In the genomic region with DNA sequence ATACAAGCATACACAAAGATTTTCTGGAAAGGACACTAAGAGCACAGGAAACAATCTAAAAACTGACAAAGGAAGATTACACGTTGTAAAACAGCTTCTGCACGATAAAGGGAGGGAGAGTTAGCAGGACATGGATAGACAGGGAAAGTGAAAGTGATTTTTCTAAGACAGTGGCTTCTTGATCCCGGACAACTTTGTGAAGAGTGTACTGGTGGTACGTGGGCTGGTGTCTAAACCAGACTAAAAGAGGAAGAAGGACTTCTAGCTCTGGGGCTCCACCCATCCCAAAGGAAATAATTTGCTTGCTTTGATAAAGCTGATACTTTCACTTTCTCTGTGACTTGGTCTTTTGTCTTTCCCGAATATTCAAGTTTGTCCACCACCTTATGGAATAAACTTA, we compare ENCODE assay signal across 18 mouse cellular contexts. TPM values are rescaled to one million over a fixed set of nuclear protein-coding genes. Genes with fewer than 3 reads are reported as not detected.
DNase-seq lines count a peak whose midpoint lies in the region; ATAC-seq and TF ChIP-seq lines count a peak whose summit lies in the region.
"Had no signal": no experiment of that assay in that cellular context is flagged by ENCODE, and none has a peak within 500 bp of the region (broad histone marks: within the 10 kb centered on the region; RNA-seq: fewer than 3 reads in every experiment).

No protein-coding gene starts in this region.

- H3K4me3 ChIP-seq in kidney, adult 2 months (ENCODE audit: insufficient read depth, low read depth, low read length): 0 out of 2 replicates have a peak overlapping the region, but pooled peaks have one; percentile 10
- 0 out of 2 replicates have a peak overlapping the region, but pooled peaks have one; percentile 4 for H3K4me3 ChIP-seq in liver, embryonic 12.5 days
- no peak overlapping the region for H3K4me3 ChIP-seq in myocyte
- no peak overlapping the region for H3K4me3 ChIP-seq in embryonic facial prominence, embryonic 10.5 days
- no peak overlapping the region for H3K4me3 ChIP-seq in forebrain, embryonic 10.5 days
- H3K4me3 ChIP-seq: embryonic facial prominence, embryonic 13.5 days; limb, embryonic 10.5 days; midbrain, embryonic 13.5 days; neural tube, embryonic 15.5 days had no signal

- H3K27me3 ChIP-seq in kidney, adult 2 months (replicated peaks; ENCODE audit: control insufficient read depth, insufficient read depth, low read length): no peaks in the 10 kb centered on the region
- no peaks in the 10 kb centered on the region for H3K27me3 ChIP-seq in liver, embryonic 12.5 days (replicated peaks)
- no peaks in the 10 kb centered on the region for H3K27me3 ChIP-seq in myocyte (ENCODE audit: control insufficient read depth, insufficient read depth, insufficient read length)
- H3K27me3 ChIP-seq in embryonic facial prominence, embryonic 10.5 days (replicated peaks; ENCODE audit: low read depth, poor library complexity, severe bottlenecking): no peaks in the 10 kb centered on the region
- H3K27me3 ChIP-seq in forebrain, embryonic 10.5 days (ENCODE audit: poor library complexity, severe bottlenecking): no peaks in the 10 kb centered on the region
- H3K27me3 ChIP-seq: embryonic facial prominence, embryonic 13.5 days; midbrain, embryonic 13.5 days; neural tube, embryonic 15.5 days had no signal

- ATAC-seq in liver, embryonic 12.5 days: no peak
- ATAC-seq in activated CD4-positive, CD25-positive, alpha-beta regulatory T cell, adult 4 months: no peak
- ATAC-seq: midbrain, embryonic 13.5 days had no signal

- TF ChIP-seq POLR2A in kidney, adult 2 months (IDR thresholded peaks at IDR 0.05; ENCODE audit: low read depth, low read length): no peak
- TF ChIP-seq POLR2A in myocyte (IDR thresholded peaks at IDR 0.05; ENCODE audit: insufficient read length, low read depth): no peak

- H3K4me1 ChIP-seq in kidney, adult 2 months (ENCODE audit: control insufficient read depth, insufficient read depth, low read length): no peaks in the 10 kb centered on the region
- no peaks in the 10 kb centered on the region for H3K4me1 ChIP-seq in liver, embryonic 12.5 days
- H3K4me1 ChIP-seq in embryonic facial prominence, embryonic 10.5 days: no peaks in the 10 kb centered on the region
- H3K4me1 ChIP-seq in forebrain, embryonic 10.5 days: no peaks in the 10 kb centered on the region
- H3K4me1 ChIP-seq: embryonic facial prominence, embryonic 13.5 days; limb, embryonic 10.5 days; midbrain, embryonic 13.5 days; neural tube, embryonic 15.5 days had no signal

- no peak for TF ChIP-seq CTCF in kidney, adult 2 months (conservative IDR thresholded peaks at IDR 0.05; ENCODE audit: insufficient read depth, insufficient read length, low read depth, low read length)

- WGBS in kidney, adult 2 months: 37% methylated on average over 5 of the region's 5 CpGs
- 21% methylated on average over 5 of the region's 5 CpGs for WGBS in liver, embryonic 12.5 days (ENCODE audit: insufficient replicate concordance)
- WGBS in embryonic facial prominence, embryonic 10.5 days: 77% methylated on average over 5 of the region's 5 CpGs
- 86% methylated on average over 5 of the region's 5 CpGs for WGBS in forebrain, embryonic 10.5 days

- no peak overlapping the region for H3ac ChIP-seq in myocyte (ENCODE audit: control insufficient read depth, insufficient read length)

- H3K9ac ChIP-seq in liver, embryonic 12.5 days: no peak overlapping the region
- H3K9ac ChIP-seq: embryonic facial prominence, embryonic 13.5 days; hindbrain, embryonic 14.5 days; midbrain, embryonic 13.5 days; neural tube, embryonic 15.5 days had no signal

- H3K36me3 ChIP-seq in kidney, adult 2 months (ENCODE audit: control insufficient read depth, insufficient read depth, low read length): no peaks in the 10 kb centered on the region
- no peaks in the 10 kb centered on the region for H3K36me3 ChIP-seq in liver, embryonic 12.5 days
- no peaks in the 10 kb centered on the region for H3K36me3 ChIP-seq in myocyte (ENCODE audit: control insufficient read depth, insufficient read depth)
- no peaks in the 10 kb centered on the region for H3K36me3 ChIP-seq in embryonic facial prominence, embryonic 10.5 days (replicated peaks)
- H3K36me3 ChIP-seq in forebrain, embryonic 10.5 days (replicated peaks): no peaks in the 10 kb centered on the region
- H3K36me3 ChIP-seq: embryonic facial prominence, embryonic 13.5 days; limb, embryonic 10.5 days; midbrain, embryonic 13.5 days; neural tube, embryonic 15.5 days had no signal

- no peak for DNase-seq in kidney, adult 2 months
- no peak for DNase-seq in kidney, adult 9 months
- peak; percentile 1 for DNase-seq in NIH3T3 (ENCODE audit: low read depth)
- no peak for DNase-seq in embryonic facial prominence, embryonic 10.5 days (ENCODE audit: low spot score)
- DNase-seq in forebrain, embryonic 10.5 days (ENCODE audit: extremely low spot score, low spot score): no peak
- DNase-seq: adrenal gland, postnatal 36 days; cerebellum, adult 9-10 months; right cerebral cortex, postnatal 4 days; thymus, adult 18-20 months had no signal

- no peaks in the 10 kb centered on the region for H3K79me2 ChIP-seq in myocyte (ENCODE audit: control insufficient read depth, insufficient read depth)

- H3K27ac ChIP-seq in kidney, adult 2 months (ENCODE audit: insufficient read depth, low read depth, low read length): no peak overlapping the region
- H3K27ac ChIP-seq in liver, embryonic 12.5 days: no peak overlapping the region
- no peak overlapping the region for H3K27ac ChIP-seq in embryonic facial prominence, embryonic 10.5 days (replicated peaks)
- no peak overlapping the region for H3K27ac ChIP-seq in forebrain, embryonic 10.5 days
- H3K27ac ChIP-seq: embryonic facial prominence, embryonic 13.5 days; hindbrain, embryonic 14.5 days; limb, embryonic 10.5 days; midbrain, embryonic 13.5 days; neural tube, embryonic 15.5 days had no signal

- H3K4me2 ChIP-seq in liver, embryonic 12.5 days: peak overlapping the region; percentile 32; the same call in 1 of the 2 replicates
- H3K4me2 ChIP-seq in myocyte (ENCODE audit: low read depth): peak overlapping the region; percentile 27
- H3K4me2 ChIP-seq: embryonic facial prominence, embryonic 13.5 days; hindbrain, embryonic 14.5 days; midbrain, embryonic 13.5 days; neural tube, embryonic 15.5 days had no signal

- no peaks in the 10 kb centered on the region for H3K9me3 ChIP-seq in liver, embryonic 12.5 days (replicated peaks)
- H3K9me3 ChIP-seq in embryonic facial prominence, embryonic 10.5 days: no peaks in the 10 kb centered on the region
- H3K9me3 ChIP-seq in forebrain, embryonic 10.5 days: no peaks in the 10 kb centered on the region
- H3K9me3 ChIP-seq: embryonic facial prominence, embryonic 13.5 days; limb, embryonic 10.5 days; midbrain, embryonic 13.5 days; neural tube, embryonic 15.5 days had no signal

TF ChIP-seq in myocyte, 11 proteins besides CTCF, POLR2A, EP300 and RAD21:
- TF ChIP-seq USF1 (IDR thresholded peaks at IDR 0.05; ENCODE audit: low read depth) (no peak), CEBPB (IDR thresholded peaks at IDR 0.05; ENCODE audit: insufficient read depth, poor library complexity, severe bottlenecking) (no peak)
TF ChIP-seq in myocyte: peak in this region for 0.

RNA-seq across cellular contexts. Expression of gene Ccdc160, which starts 7.1 kb away (rescaled TPM):
- 1.0 and 1.1 TPM in 2 replicates for polyA plus RNA-seq in kidney, adult 2 months (2012; rRNA removed)
- polyA plus RNA-seq in liver, embryonic 12.5 days (2016; fragmentation: Nextera tagmentation; extraction: Ambion mirVana): 0.11 and 0.18 TPM in 2 replicates
- polyA plus RNA-seq in myocyte (2012; fragmentation: generic; extraction: Trizol): not detected
- not detected for polyA plus RNA-seq in activated CD4-positive, CD25-positive, alpha-beta regulatory T cell, adult 4 months (2017; shearing (Covaris generic))
- polyA plus RNA-seq in embryonic facial prominence, embryonic 10.5 days (2016; fragmentation: Nextera tagmentation; extraction: Ambion mirVana): 5.0 and 5.8 TPM in 2 replicates
- 6.3 and 6.6 TPM in 2 replicates for polyA plus RNA-seq in forebrain, embryonic 10.5 days (2016; fragmentation: Nextera tagmentation; extraction: Ambion mirVana)
- polyA plus RNA-seq: embryonic facial prominence, embryonic 13.5 days; large intestine, adult 2 months had no signal

Comparison
In these comparisons a context has a peak if more than half of its experiments do, and no peak if none do; other contexts are left out.
1. H3K4me3 ChIP-seq: peak in kidney, adult 2 months (single experiment) and liver, embryonic 12.5 days (single experiment); none in myocyte (single experiment), embryonic facial prominence, embryonic 10.5 days (single experiment) and forebrain, embryonic 10.5 days (single experiment).